Mouse (Mus musculus): Measurements from ENCODE around the gene Gm37240. TPM values are rescaled to one million over a fixed set of nuclear protein-coding genes. Genes with fewer than 3 reads are reported as not detected.
A peak's percentile ranks its signal among the peaks of the same experiment; 100 is the strongest.

Gene Gm37240
- total RNA-seq, 2 experiments from 2014 or later: 1.4 to 2.4 TPM

- peak in 1 of 2 experiments; percentile 64 for DNase-seq (ENCODE audit: low spot score in 2 of 2)
- peak overlapping the region; percentile 86 for H3K27ac ChIP-seq
These were observed 509.8 kb downstream of the Gm37240 start for GRCm38 (mm10) chr3:85377505-85377904.

GRCm38 (mm10) chr3:85376541-85376940 is 510.8 kb downstream of the Gm37240 start:
- no peak for TF ChIP-seq CTCF (conservative IDR thresholded peaks at IDR 0.05)
- Histone ChIP-seq H3K27ac (peak overlapping the region; percentile 86; the same call in 1 of the 2 replicates), H3K4me3 (no peak overlapping the region)
- DNase-seq (ENCODE audit: low spot score in 2 of 2): no peak

More at GRCm38 (mm10) chr3:85377505-85377904, 509.8 kb downstream of the Gm37240 start:
- TF ChIP-seq CTCF (conservative IDR thresholded peaks at IDR 0.05): no peak
- H3K4me3 ChIP-seq: no peak overlapping the region

GRCm38 (mm10) chr3:85373039-85373438 is 514.3 kb downstream of the Gm37240 start:
- H3K4me3 ChIP-seq: no peak overlapping the region
- no peak for DNase-seq (ENCODE audit: low spot score in 2 of 2)
- H3K27ac ChIP-seq: 0 out of 2 replicates have a peak overlapping the region, but pooled peaks have one; percentile 36
- TF ChIP-seq CTCF (conservative IDR thresholded peaks at IDR 0.05): no peak

GRCm38 (mm10) chr3:85369847-85370246 is 517.5 kb downstream of the Gm37240 start:
- TF ChIP-seq CTCF (conservative IDR thresholded peaks at IDR 0.05): no peak
- no peak overlapping the region for H3K4me3 ChIP-seq
- peak overlapping the region; percentile 95 for H3K27ac ChIP-seq
- no peak for DNase-seq (ENCODE audit: low spot score in 2 of 2)

GRCm38 (mm10) chr3:85369157-85369556 is 518.2 kb downstream of the Gm37240 start:
- H3K4me3 ChIP-seq: no peak overlapping the region
- H3K27ac ChIP-seq: peak overlapping the region; percentile 95
- peak; percentile 48 to 69 for DNase-seq (ENCODE audit: low spot score in 2 of 2)
- TF ChIP-seq CTCF (conservative IDR thresholded peaks at IDR 0.05): no peak

GRCm38 (mm10) chr3:85368354-85369120 is 518.8 kb downstream of the Gm37240 start:
- Histone ChIP-seq H3K27ac (peak overlapping the region; percentile 95), H3K4me3 (no peak overlapping the region)
- TF ChIP-seq CTCF (conservative IDR thresholded peaks at IDR 0.05): no peak
- peak; percentile 66 to 87 for DNase-seq (ENCODE audit: low spot score in 2 of 2)

- Histone ChIP-seq H3K4me3 (no peak overlapping the region), H3K27ac (peak overlapping the region; percentile 2; the same call in 1 of the 2 replicates)
- no peak for TF ChIP-seq CTCF (conservative IDR thresholded peaks at IDR 0.05)
- no peak for DNase-seq (ENCODE audit: low spot score in 2 of 2)
These were observed 522.6 kb downstream of the Gm37240 start for GRCm38 (mm10) chr3:85364591-85365343.

- Histone ChIP-seq H3K4me3 (no peak overlapping the region), H3K27ac (no peak overlapping the region)
- no peak for TF ChIP-seq CTCF (conservative IDR thresholded peaks at IDR 0.05)
- no peak for DNase-seq (ENCODE audit: low spot score in 2 of 2)
These were observed 524.4 kb downstream of the Gm37240 start for GRCm38 (mm10) chr3:85362883-85363282.

GRCm38 (mm10) chr3:85356373-85356772 is 530.9 kb downstream of the Gm37240 start:
- TF ChIP-seq CTCF (conservative IDR thresholded peaks at IDR 0.05): no peak
- Histone ChIP-seq H3K4me3 (no peak overlapping the region), H3K27ac (no peak overlapping the region)
- DNase-seq (ENCODE audit: low spot score in 2 of 2): no peak

- no peak for TF ChIP-seq CTCF (conservative IDR thresholded peaks at IDR 0.05)
- no peak overlapping the region for H3K27ac ChIP-seq
- no peak for DNase-seq (ENCODE audit: low spot score in 2 of 2)
These were observed 539.3 kb downstream of the Gm37240 start for GRCm38 (mm10) chr3:85348021-85348420.

GRCm38 (mm10) chr3:85341103-85341860 is 546.0 kb downstream of the Gm37240 start:
- no peak for TF ChIP-seq CTCF (conservative IDR thresholded peaks at IDR 0.05)
- DNase-seq (ENCODE audit: low spot score in 2 of 2): no peak
- peak overlapping the region; percentile 90 for H3K27ac ChIP-seq
- H3K4me3 ChIP-seq: no peak overlapping the region

More at GRCm38 (mm10) chr3:85348021-85348420, 539.3 kb downstream of the Gm37240 start:
- no peak overlapping the region for H3K4me3 ChIP-seq

- DNase-seq (ENCODE audit: low spot score in 2 of 2): no peak
- no peak; the same call in 1 of the 2 replicates for TF ChIP-seq CTCF (conservative IDR thresholded peaks at IDR 0.05)
- Histone ChIP-seq H3K4me3 (no peak overlapping the region), H3K27ac (peak overlapping the region; percentile 90)
These were observed 546.8 kb downstream of the Gm37240 start for GRCm38 (mm10) chr3:85340491-85340890.
